Mouse (Mus musculus) CH12.LX (cell line): ENCODE data around the gene Spata13. TPM values are rescaled to one million over a fixed set of nuclear protein-coding genes. Genes with fewer than 3 reads are reported as not detected.

Experiments used
- DNase-seq: peaks from one replicate; pipeline ENCODE4 v3.0.0-alpha.2; 2013; ENCODE audit errors: extremely low read depth
- H3K27ac ChIP-seq: 2 replicates; pipeline ENCODE4 v1.5.1; 2012; ENCODE audit warnings: low read depth, mild to moderate bottlenecking, control low read depth, moderate library complexity; ENCODE audit not compliant: insufficient read depth
- H3K27me3 ChIP-seq: replicated peaks from 2 replicates; pipeline ENCODE3; 2012; ENCODE audit warnings: inconsistent platforms
- H3K36me3 ChIP-seq, 2 experiments: replicated peaks in 1 of 2; 2 replicates each; pipeline versions ENCODE3 to v1.6.1; 2012; ENCODE audit warnings: inconsistent platforms in 1 of 2, low read length in 1 of 2, mild to moderate bottlenecking in 1 of 2, mixed read lengths in 1 of 2, moderate library complexity in 1 of 2; ENCODE audit not compliant: control insufficient read depth in 1 of 2, insufficient read depth in 1 of 2
- H3K4me1 ChIP-seq, 2 experiments: 2 replicates each; pipeline ENCODE4 v1.6.1; 2012; ENCODE audit warnings: inconsistent platforms in 1 of 2, moderate library complexity in 1 of 2; ENCODE audit not compliant: insufficient read depth in 2 of 2, control insufficient read depth in 1 of 2
- H3K4me2 ChIP-seq: 2 replicates; pipeline ENCODE4 v1.6.1; 2012; ENCODE audit warnings: low read depth, mild to moderate bottlenecking, control low read depth; ENCODE audit not compliant: poor library complexity, insufficient read depth, severe bottlenecking
- H3K4me3 ChIP-seq, 3 experiments: fragments of 150-350 bp in 1 of 3; sonication (generic) in 1 of 3; replicated peaks in 1 of 3; 2 replicates each; pipeline versions ENCODE3 to v1.5.1; 2011 to 2012; ENCODE audit warnings: low read depth in 2 of 3, low read length in 2 of 3, mild to moderate bottlenecking in 2 of 3, moderate library complexity in 2 of 3, control low read depth in 1 of 3, improper control_type of control experiment in 1 of 3, inconsistent platforms in 1 of 3, mixed read lengths in 1 of 3; ENCODE audit not compliant: poor library complexity in 1 of 3
- H3K79me2 ChIP-seq: replicated peaks from 2 replicates; pipeline ENCODE4 v1.6.1; 2012; ENCODE audit warnings: mild to moderate bottlenecking, moderate library complexity; ENCODE audit not compliant: control insufficient read depth, poor library complexity, insufficient read depth, severe bottlenecking; ENCODE audit errors: extremely low read depth
- H3K9ac ChIP-seq: 2 replicates; pipeline ENCODE4 v1.6.1; 2012; ENCODE audit warnings: low read depth, mild to moderate bottlenecking, control low read depth, moderate library complexity; ENCODE audit not compliant: insufficient read depth
- H3K9me3 ChIP-seq: replicated peaks from 2 replicates; pipeline ENCODE3; 2012; ENCODE audit warnings: low read length, inconsistent platforms, mixed read lengths
- BHLHE40 ChIP-seq: IDR thresholded peaks from 2 replicates; pipeline ENCODE4 v1.6.1; 2011; ENCODE audit warnings: mild to moderate bottlenecking, low read depth, low read length, improper control_type of control experiment
- CHD1 ChIP-seq: IDR thresholded peaks from 2 replicates; pipeline ENCODE4 v1.6.1; 2012; ENCODE audit warnings: low read depth, low read length, improper control_type of control experiment, inconsistent platforms
- E2F4 ChIP-seq: IDR thresholded peaks from 2 replicates; pipeline ENCODE4 v1.6.1; 2011; ENCODE audit warnings: low read depth, low read length, improper control_type of control experiment; ENCODE audit not compliant: insufficient replicate concordance
- ELF1 ChIP-seq: IDR thresholded peaks from 2 replicates; pipeline ENCODE4 v1.6.1; 2014; ENCODE audit warnings: low read depth, mild to moderate bottlenecking, inconsistent platforms, low read length, improper control_type of control experiment
- EP300 ChIP-seq: IDR thresholded peaks from 2 replicates; pipeline ENCODE4 v1.6.1; 2011; ENCODE audit warnings: low read length, improper control_type of control experiment
- ETS1 ChIP-seq: conservative IDR thresholded peaks from 2 replicates; pipeline ENCODE4 v1.6.1; 2012; ENCODE audit warnings: low read depth, mild to moderate bottlenecking, inconsistent platforms, low read length, improper control_type of control experiment, moderate library complexity
- HCFC1 ChIP-seq: IDR thresholded peaks from 2 replicates; pipeline ENCODE4 v1.6.1; 2012; ENCODE audit warnings: low read depth, mild to moderate bottlenecking, inconsistent platforms, low read length, improper control_type of control experiment
- MAFK ChIP-seq: IDR thresholded peaks from 2 replicates; pipeline ENCODE4 v1.6.1; 2011; ENCODE audit warnings: low read length, improper control_type of control experiment; ENCODE audit not compliant: insufficient replicate concordance
- MAZ ChIP-seq: IDR thresholded peaks from 2 replicates; pipeline ENCODE4 v1.6.1; 2012; ENCODE audit warnings: low read depth, mild to moderate bottlenecking, inconsistent platforms, low read length, improper control_type of control experiment, moderate library complexity
- NELFE ChIP-seq: IDR thresholded peaks from 2 replicates; pipeline ENCODE4 v1.6.1; 2011; ENCODE audit warnings: low read depth, low read length, improper control_type of control experiment
- NRF1 ChIP-seq: IDR thresholded peaks from 2 replicates; pipeline ENCODE4 v1.6.1; 2014; ENCODE audit warnings: low read depth, mild to moderate bottlenecking, inconsistent platforms, low read length, improper control_type of control experiment, moderate library complexity
- PAX5 ChIP-seq: IDR thresholded peaks from 2 replicates; pipeline ENCODE4 v1.6.1; 2012; ENCODE audit warnings: low read length, inconsistent platforms, mixed read lengths
- RAD21 ChIP-seq: IDR thresholded peaks from 2 replicates; pipeline ENCODE4 v1.6.1; 2011; ENCODE audit warnings: low read depth, mild to moderate bottlenecking, low read length, improper control_type of control experiment, moderate library complexity
- RCOR1 ChIP-seq: conservative IDR thresholded peaks from 2 replicates; pipeline ENCODE4 v1.6.1; 2012; ENCODE audit warnings: low read depth, mild to moderate bottlenecking, inconsistent platforms, low read length, improper control_type of control experiment
- SIN3A ChIP-seq: IDR thresholded peaks from 2 replicates; pipeline ENCODE4 v1.6.1; 2012; ENCODE audit warnings: low read length, improper control_type of control experiment, inconsistent platforms
- SMC3 ChIP-seq: IDR thresholded peaks from 2 replicates; pipeline ENCODE4 v1.6.1; 2011; ENCODE audit warnings: low read depth, low read length, improper control_type of control experiment
- UBTF ChIP-seq: IDR thresholded peaks from 2 replicates; pipeline ENCODE4 v1.6.1; 2012; ENCODE audit warnings: low read depth, mild to moderate bottlenecking, inconsistent platforms, low read length, improper control_type of control experiment, moderate library complexity
- USF1 ChIP-seq: IDR thresholded peaks from 2 replicates; pipeline ENCODE4 v1.6.1; 2014; ENCODE audit warnings: low read depth, mild to moderate bottlenecking, inconsistent platforms, low read length, improper control_type of control experiment
- USF2 ChIP-seq: conservative IDR thresholded peaks from 2 replicates; pipeline ENCODE4 v1.6.1; 2011; ENCODE audit warnings: low read depth, low read length, improper control_type of control experiment
- ZC3H11A ChIP-seq: IDR thresholded peaks from 2 replicates; pipeline ENCODE4 v1.6.1; 2012; ENCODE audit warnings: low read depth, mild to moderate bottlenecking, inconsistent platforms, low read length, improper control_type of control experiment
- ZKSCAN1 ChIP-seq: IDR thresholded peaks from 2 replicates; pipeline ENCODE4 v1.6.1; 2012; ENCODE audit warnings: low read depth, inconsistent platforms, low read length, improper control_type of control experiment, borderline replicate concordance
- ZNF384 ChIP-seq: IDR thresholded peaks from 2 replicates; pipeline ENCODE4 v1.6.1; 2012; ENCODE audit warnings: low read depth, low read length, improper control_type of control experiment, inconsistent platforms
- dilution Hi-C: fragments of 300-500 bp; cut with MboI; formaldehyde crosslinking; loops from 2 replicates; pipeline ENCODE4 v1.14.3; 2020; ENCODE audit warnings: low sequenced_read_pairs; ENCODE audit not compliant: extremely low pct_unique_long_range_greater_than_20kb, extremely low pct_ligation_motif_present
- in situ Hi-C: fragments of 300-500 bp; cut with MboI; formaldehyde crosslinking; loops from 3 replicates; pipeline ENCODE4 v1.14.3; 2019; ENCODE audit warnings: low sequenced_read_pairs, low pct_ligation_motif_present, low pct_unique_long_range_greater_than_20kb, mixed read lengths
- polyA plus RNA-seq: library from polyadenylated mRNA; unstranded; fragments of >175 nt; gene quantifications from 2 replicates; pipeline ENCODE4 v1.2.1, GENCODE M21; 2012; ENCODE audit warnings: low read depth; ENCODE audit not compliant: insufficient read length
- total RNA-seq, 2 experiments: library from RNA; depleted of rRNA; stranded (reverse); fragments of 300-350 nt in 1 of 2; fragments of >200 nt in 1 of 2; gene quantifications; 2 replicates each; pipeline ENCODE4 v1.2.3; 2012 to 2014

Gene Spata13
- total and polyA plus RNA-seq, 3 experiments = 11.6 to 15.9 (median 13.6) TPM

- Histone ChIP-seq H3K9me3 (no peaks in the 10 kb centered on the region), H3K4me3 (no peak overlapping the region), H3K79me2 (no peaks in the 10 kb centered on the region), H3K36me3 (no peaks in the 10 kb centered on the region), H3K4me2 (no peak overlapping the region), H3K27me3 (no peaks in the 10 kb centered on the region), H3K27ac (no peak overlapping the region)
- dilution Hi-C loops = no loop called here
- TF ChIP-seq NELFE (no peak), RAD21 (no peak), SMC3 (no peak), E2F4 (no peak)
- TF ChIP-seq, all 38 proteins: peak for 0
- in situ Hi-C loops = loop anchor here (5.0 to 10.0 kb wide), 2 partner anchors 163 to 424 kb away; no protein-coding TSS in a partner anchor
- no peak overlapping the region for H3K9ac ChIP-seq
- no peak for DNase-seq
- H3K4me1 ChIP-seq = peaks cover 0 to 7% of the 10 kb centered on the region in 2 experiments; a peak in 1 of 4 replicates
Measured at GRCm38 (mm10) chr14:60690631-60691030, 56.8 kb downstream of the Spata13 start.

GRCm38 (mm10) chr14:60693122-60693536 is 59.3 kb downstream of the Spata13 start:
- no peak overlapping the region for H3K9ac ChIP-seq
- dilution Hi-C loops = no loop called here
- no peaks in the 10 kb centered on the region for H3K9me3 ChIP-seq
- no peaks in the 10 kb centered on the region for H3K27me3 ChIP-seq
- DNase-seq = no peak
- H3K4me2 ChIP-seq = no peak overlapping the region
- no peak for TF ChIP-seq HCFC1
- no peak for TF ChIP-seq SMC3
- TF ChIP-seq PAX5 = no peak
- no peak for TF ChIP-seq ETS1
- TF ChIP-seq ELF1 = no peak
- TF ChIP-seq USF2 = no peak
- H3K4me3 ChIP-seq = no peak overlapping the region
- H3K27ac ChIP-seq = no peak overlapping the region
- in situ Hi-C loops = loop anchor here (5.0 to 10.0 kb wide), 2 partner anchors 166 to 422 kb away; no protein-coding TSS in a partner anchor
- no peaks in the 10 kb centered on the region for H3K36me3 ChIP-seq
- H3K4me1 ChIP-seq = peaks cover 3 to 12% of the 10 kb centered on the region in 2 experiments; a peak in 1 of 4 replicates
- no peaks in the 10 kb centered on the region for H3K79me2 ChIP-seq

- Histone ChIP-seq H3K36me3 (no peaks in the 10 kb centered on the region), H3K79me2 (no peaks in the 10 kb centered on the region), H3K9ac (no peak overlapping the region), H3K4me3 (no peak overlapping the region), H3K4me2 (no peak overlapping the region), H3K4me1 (peaks cover 3 to 12% of the 10 kb centered on the region in 2 experiments; a peak in 1 of 4 replicates), H3K27me3 (no peaks in the 10 kb centered on the region), H3K27ac (no peak overlapping the region), H3K9me3 (no peaks in the 10 kb centered on the region)
- no peak for DNase-seq
- TF ChIP-seq CHD1 (no peak), BHLHE40 (no peak), MAFK (no peak), USF1 (no peak), RAD21 (no peak), ZC3H11A (no peak), ZNF384 (no peak), SIN3A (no peak), EP300 (no peak), HCFC1 (no peak), MAZ (no peak), RCOR1 (no peak), ZKSCAN1 (no peak), NRF1 (no peak), UBTF (no peak)
- in situ Hi-C loops = loop anchor here (5.0 to 10.0 kb wide), 2 partner anchors 166 to 421 kb away; no protein-coding TSS in a partner anchor
- dilution Hi-C loops = no loop called here
Measured at GRCm38 (mm10) chr14:60693666-60694065, 59.9 kb downstream of the Spata13 start.
